Mouse (Mus musculus) bone marrow, adult 2 months (tissue): ENCODE results near the gene G0s2.

Experiments used
- CTCF ChIP-seq: fragments of 200-500 bp; IDR thresholded peaks from 2 replicates; pipeline ENCODE4 v1.5.1; 2011; ENCODE audit warnings: low read length, control low read depth; ENCODE audit not compliant: control insufficient read depth, insufficient read depth
- POLR2A ChIP-seq: fragments of 200-500 bp; IDR thresholded peaks from 2 replicates; pipeline ENCODE4 v1.6.1; 2011; ENCODE audit warnings: low read depth, mild to moderate bottlenecking, control low read depth, low read length, borderline replicate concordance; ENCODE audit not compliant: control insufficient read depth

GRCm38 (mm10) chr1:193272916-193273601 lies at the start of gene G0s2:
- TF ChIP-seq CTCF (peak; percentile 62), POLR2A (peak; percentile 51; the same call in 1 of the 2 replicates)
